Mouse (Mus musculus) bone marrow macrophage, adult 2 months (primary cell): ENCODE results near the gene Psmd4.

Experiments used
- CTCF ChIP-seq: IDR thresholded peaks from 2 replicates; pipeline ENCODE4 v1.5.1; 2012; ENCODE audit warnings: low read depth, mild to moderate bottlenecking, low read length, moderate library complexity
- POLR2A ChIP-seq: IDR thresholded peaks from 2 replicates; pipeline ENCODE4 v1.6.1; 2012; ENCODE audit warnings: mild to moderate bottlenecking, low read depth, low read length, borderline replicate concordance

GRCm38 (mm10) chr3:95018741-95019140, 23.7 kb downstream of the Psmd4 start:
- TF ChIP-seq CTCF (no peak), POLR2A (no peak)
